Mouse (Mus musculus) heart, postnatal 0 days (tissue): ENCODE data around the gene Prol1. TPM values are rescaled to one million over a fixed set of nuclear protein-coding genes. Genes with fewer than 3 reads are reported as not detected.
A peak's percentile ranks its signal among the peaks of the same experiment; 100 is the strongest.
"Not testable (repeated sequence)": the region's sequence is repeated elsewhere in the genome, so short reads cannot be mapped to it uniquely, and the experiment has no call there.

Experiments used
- ATAC-seq: fragments of 200-750 bp; cut with Nextera tagmentation; 2 replicates; pipeline ENCODE4 v1.8.0; 2017; ENCODE audit warnings: low read depth, moderate number of reproducible peaks, moderate library complexity; ENCODE audit not compliant: insufficient read depth
- DNase-seq: peaks from one replicate; pipeline ENCODE4 v3.0.0-alpha.2; 2016; ENCODE audit warnings: low spot score
- H3K27ac ChIP-seq: fragments of 300-500 bp; sonication (generic); 2 replicates; pipeline ENCODE4 v1.5.1; 2014; ENCODE audit warnings: low read depth, mild to moderate bottlenecking
- H3K27me3 ChIP-seq: fragments of 300-500 bp; sonication (generic); 2 replicates; pipeline ENCODE4 v1.6.1; 2014; ENCODE audit warnings: low read length, mixed read lengths; ENCODE audit not compliant: control insufficient read depth, insufficient read depth
- H3K36me3 ChIP-seq: fragments of 300-500 bp; sonication (generic); replicated peaks from 2 replicates; pipeline ENCODE4 v1.6.1; 2014; ENCODE audit warnings: low read length, mixed read lengths; ENCODE audit not compliant: control insufficient read depth, insufficient read depth
- H3K4me1 ChIP-seq: fragments of 300-500 bp; sonication (generic); 2 replicates; pipeline ENCODE4 v1.6.1; 2014; ENCODE audit warnings: antibody characterized with exemption; ENCODE audit not compliant: control insufficient read depth, insufficient read depth
- H3K4me2 ChIP-seq: fragments of 300-500 bp; sonication (generic); 2 replicates; pipeline ENCODE4 v1.6.1; 2014; ENCODE audit warnings: low read depth, mild to moderate bottlenecking, low read length, moderate library complexity
- H3K4me3 ChIP-seq: fragments of 300-500 bp; sonication (generic); 2 replicates; pipeline ENCODE4 v1.5.1; 2014; ENCODE audit warnings: low read depth, low read length
- H3K9ac ChIP-seq: fragments of 300-500 bp; sonication (generic); replicated peaks from 2 replicates; pipeline ENCODE4 v1.6.1; 2014; ENCODE audit warnings: low read depth, low read length, mixed read lengths
- H3K9me3 ChIP-seq: fragments of 300-500 bp; sonication (generic); replicated peaks from 2 replicates; pipeline ENCODE4 v1.6.1; 2016; ENCODE audit warnings: low read length; ENCODE audit not compliant: control insufficient read depth
- CTCF ChIP-seq: IDR thresholded peaks from 2 replicates; pipeline ENCODE4 v1.5.1; 2016; ENCODE audit warnings: antibody characterized with exemption, control low read depth, low read depth
- EP300 ChIP-seq: IDR thresholded peaks from 2 replicates; pipeline ENCODE4 v1.6.1; 2016; ENCODE audit warnings: antibody characterized with exemption, low read depth
- WGBS: fragments of 180-500 bp; shearing (Covaris S2); extraction: QIAGEN DNeasy Blood & Tissue Kit; methylation state at CpG from one replicate; pipeline ENCODE4 v1.1.7; 2014; 5-methylcytosine and 5-hydroxymethylcytosine counted together
- polyA plus RNA-seq: library from polyadenylated mRNA; unstranded; fragments of >200 nt; fragmentation: Nextera tagmentation; extraction: Ambion mirVana; gene quantifications from 2 replicates; pipeline ENCODE4 v1.2.1, GENCODE M21; 2015
- total RNA-seq: library from RNA; depleted of rRNA; stranded (reverse); fragments of >200 nt; gene quantifications from 2 replicates; pipeline ENCODE4 v1.2.3, GENCODE M21; 2014; ENCODE audit warnings: low replicate concordance; rRNA removed

Prol1 gene
- total RNA-seq (not detected in 2 replicates), polyA plus RNA-seq (not detected in 2 replicates)

DNA sequence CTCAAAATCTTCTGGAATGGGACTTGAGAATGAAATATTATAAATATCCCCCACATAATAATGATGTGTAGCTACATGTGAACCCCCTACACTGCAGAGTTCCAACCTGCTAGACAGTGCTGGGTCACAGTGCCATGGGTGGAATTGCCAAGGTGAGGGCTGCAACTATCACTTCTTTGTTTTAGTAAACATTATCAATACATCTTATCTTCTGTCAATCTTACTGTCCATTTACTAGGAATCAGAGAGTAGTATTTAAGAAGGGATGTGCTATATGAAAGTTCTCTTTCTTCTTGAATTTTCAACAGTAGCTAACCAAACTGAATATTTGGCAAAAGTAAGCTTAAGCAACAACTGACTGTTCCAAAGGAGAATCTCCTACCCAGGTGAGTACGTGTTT lies at the start of gene Prol1:
Gene Prol1, plus strand, starts transcription at position 301 of the 400 bp plus-strand sequence.
- no peaks in the 10 kb centered on the region for H3K27me3 ChIP-seq
- H3K36me3 ChIP-seq, result no peaks in the 10 kb centered on the region
- H3K4me2 ChIP-seq, result no peak within 1 kb of the TSS
- no peak within 1 kb of the TSS for H3K4me3 ChIP-seq
- no peaks in the 10 kb centered on the region for H3K9me3 ChIP-seq
- no peaks in the 10 kb centered on the region for H3K4me1 ChIP-seq
- no peak within 1 kb of the TSS for H3K9ac ChIP-seq
- no peak within 1 kb of the TSS for H3K27ac ChIP-seq
- ATAC-seq (no peak), DNase-seq (no peak)
- 85% methylated on average over 1 of the region's 1 CpGs for WGBS
- TF ChIP-seq CTCF, result no peak
- TF ChIP-seq EP300, result no peak

DNA sequence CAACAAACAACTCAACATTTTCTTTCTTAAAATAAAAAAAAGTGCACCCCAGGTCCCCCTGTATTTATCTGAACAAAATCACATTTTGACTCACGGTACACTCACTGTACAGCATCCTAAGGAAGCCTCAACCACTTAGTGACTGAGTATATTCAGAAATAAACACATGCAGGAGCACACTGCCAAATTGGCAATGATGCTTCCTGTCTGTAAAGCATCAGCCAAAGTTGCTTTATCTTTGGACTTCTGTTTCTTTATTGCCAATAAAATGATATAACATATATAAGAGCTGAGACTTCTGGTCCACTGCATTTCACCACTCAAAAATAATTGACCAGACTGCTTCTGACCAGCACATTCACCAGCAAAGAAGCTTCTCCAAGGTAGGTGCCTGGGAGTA lies 48.5 kb upstream of the Prol1 start, which contains the start of gene Gm7714:
Gene Gm7714, plus strand, starts transcription at position 301 of the 400 bp plus-strand sequence.
- no peak for TF ChIP-seq CTCF
- TF ChIP-seq EP300, result no peak
- H3K4me2 ChIP-seq, result no peak within 1 kb of the TSS
- no peak within 1 kb of the TSS for H3K9ac ChIP-seq
- no peak for ATAC-seq
- H3K27ac ChIP-seq, result no peak within 1 kb of the TSS
- no peaks in the 10 kb centered on the region for H3K4me1 ChIP-seq
- no peak for DNase-seq
- 45% methylated on average over 1 of the region's 1 CpGs for WGBS
- H3K9me3 ChIP-seq, result no peaks in the 10 kb centered on the region
- H3K4me3 ChIP-seq, result no peak within 1 kb of the TSS
- H3K27me3 ChIP-seq, result no peaks in the 10 kb centered on the region
- H3K36me3 ChIP-seq, result no peaks in the 10 kb centered on the region

DNA sequence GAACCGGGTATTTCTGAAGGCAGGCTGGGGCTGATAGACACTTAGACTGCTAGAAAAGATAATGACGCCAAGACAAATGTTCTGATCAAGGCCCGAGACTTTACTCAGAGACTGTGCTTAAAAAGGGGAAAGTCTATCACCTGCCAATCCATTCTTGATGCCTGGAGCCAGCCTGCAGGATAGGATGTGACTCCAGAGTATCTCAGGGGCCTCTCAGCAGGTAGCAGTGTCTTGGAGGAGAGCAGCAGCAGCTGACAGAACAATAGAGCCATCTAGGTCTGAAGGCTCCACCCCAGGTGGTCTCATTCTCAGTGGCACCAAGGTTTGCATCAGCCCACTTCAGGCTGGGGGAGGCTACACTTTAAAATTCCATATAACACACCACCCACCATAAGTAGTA lies 5.8 kb upstream of the Prol1 start:
- not testable (repeated sequence) for DNase-seq, H3K27ac ChIP-seq, ATAC-seq, H3K4me3 ChIP-seq, H3K9ac ChIP-seq, H3K9me3 ChIP-seq, H3K4me1 ChIP-seq, H3K27me3 ChIP-seq, H3K4me2 ChIP-seq, H3K36me3 ChIP-seq
- 55% methylated on average over 3 of the region's 3 CpGs for WGBS

DNA sequence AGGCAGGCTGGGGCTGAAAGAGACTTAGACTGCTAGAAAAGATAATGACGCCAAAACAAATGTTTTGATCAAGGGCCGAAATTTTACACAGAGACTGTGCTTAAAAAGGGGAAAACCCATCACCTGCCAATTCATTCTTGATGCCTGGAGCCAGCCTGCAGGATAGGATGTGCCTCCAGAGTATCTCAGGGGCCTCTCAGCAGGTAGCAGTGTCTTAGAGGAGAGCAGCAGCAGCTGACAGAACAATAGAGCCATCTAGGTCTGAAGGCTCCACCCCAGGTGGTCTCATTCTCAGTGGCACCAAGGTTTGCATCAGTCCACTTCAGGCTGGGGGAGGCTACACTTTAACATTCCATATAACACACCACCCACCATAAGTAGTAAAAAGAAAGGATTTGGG lies 31.4 kb downstream of the Prol1 start:
- WGBS, result 56% methylated on average over 2 of the region's 2 CpGs

DNA sequence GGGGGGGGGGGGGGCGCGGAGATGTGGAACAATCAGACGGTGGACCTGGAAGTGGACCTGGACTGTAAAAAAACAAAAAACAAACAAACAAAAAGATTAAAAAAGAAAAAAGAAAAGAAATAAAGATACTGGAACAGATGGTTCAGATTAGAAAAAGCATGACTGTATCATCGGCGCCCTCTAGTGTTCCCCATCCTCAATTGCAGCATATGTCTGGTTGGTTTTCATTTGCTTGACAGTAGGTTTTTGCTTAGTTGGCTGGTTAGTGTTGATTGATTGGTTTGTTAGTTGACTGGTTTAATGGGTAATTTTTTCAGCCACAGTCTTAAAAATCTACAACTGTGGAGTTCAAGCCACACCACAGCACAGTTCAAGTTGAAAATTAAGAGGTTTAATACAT lies 47.7 kb downstream of the Prol1 start:
- DNase-seq (no peak), ATAC-seq (no peak)
- Histone ChIP-seq H3K27me3 (no peaks in the 10 kb centered on the region), H3K9me3 (no peaks in the 10 kb centered on the region), H3K4me2 (no peak overlapping the region), H3K36me3 (no peaks in the 10 kb centered on the region), H3K4me3 (no peak overlapping the region), H3K27ac (no peak overlapping the region), H3K4me1 (no peaks in the 10 kb centered on the region), H3K9ac (no peak overlapping the region)
- WGBS, result 2% methylated on average over 4 of the region's 5 CpGs
- no peak for TF ChIP-seq EP300
- peak; percentile 56 for TF ChIP-seq CTCF

More for the DNA sequence above, 31.4 kb downstream of the Prol1 start:
- not testable (repeated sequence) for H3K27me3 ChIP-seq, H3K36me3 ChIP-seq, DNase-seq, H3K9ac ChIP-seq, H3K4me3 ChIP-seq, H3K4me2 ChIP-seq, H3K4me1 ChIP-seq, ATAC-seq, H3K9me3 ChIP-seq, H3K27ac ChIP-seq

DNA sequence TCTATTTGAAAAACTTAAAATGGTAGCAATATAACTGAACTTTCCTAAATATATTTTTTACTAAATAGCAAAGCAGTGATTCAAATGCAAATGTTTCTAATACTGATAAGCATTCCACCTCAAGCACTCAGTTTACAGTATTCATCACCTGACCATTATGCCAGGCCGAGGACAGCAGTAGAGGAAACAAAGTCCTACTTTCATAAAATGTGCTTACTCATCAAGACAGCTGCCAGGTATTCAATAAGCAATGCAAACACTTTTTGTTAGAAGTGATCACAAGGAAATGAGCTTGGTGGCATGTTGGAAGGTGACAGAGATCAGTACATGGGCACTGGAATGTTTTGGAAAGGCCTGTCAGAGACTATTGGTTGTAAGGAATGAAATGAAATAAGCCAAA lies 49.8 kb downstream of the Prol1 start:
- no peaks in the 10 kb centered on the region for H3K36me3 ChIP-seq
- no peak overlapping the region for H3K27ac ChIP-seq
- H3K4me1 ChIP-seq, result no peaks in the 10 kb centered on the region
- H3K9me3 ChIP-seq, result no peaks in the 10 kb centered on the region
- TF ChIP-seq CTCF, result no peak
- TF ChIP-seq EP300, result no peak
- no peak overlapping the region for H3K9ac ChIP-seq
- WGBS, result 64% methylated on average over 1 of the region's 1 CpGs
- DNase-seq (no peak), ATAC-seq (no peak)
- no peak overlapping the region for H3K4me3 ChIP-seq
- no peak overlapping the region for H3K4me2 ChIP-seq
- H3K27me3 ChIP-seq, result no peaks in the 10 kb centered on the region
